Comparison of ENCODE assay signal across 8 mouse cellular contexts in the genomic region with DNA sequence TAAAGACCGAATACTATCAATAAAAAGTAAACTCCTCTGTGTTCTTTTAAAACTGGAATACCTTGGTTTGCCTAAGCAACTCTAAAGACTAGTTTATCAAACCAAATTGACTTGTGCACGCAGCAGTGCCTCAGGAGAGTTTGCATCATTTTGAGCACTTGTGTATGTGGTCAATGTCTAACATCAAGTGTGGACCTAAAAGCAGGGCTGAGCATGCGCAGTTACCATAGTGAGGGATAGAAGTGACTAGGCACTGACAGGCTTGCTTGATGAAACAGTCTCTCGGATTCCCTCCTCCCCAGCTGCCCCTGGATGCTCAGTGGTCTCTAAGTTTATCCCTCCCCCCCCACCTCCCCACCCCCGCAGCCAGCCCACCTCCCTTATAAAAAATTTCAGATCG. TPM values are rescaled to one million over a fixed set of nuclear protein-coding genes. Genes with fewer than 3 reads are reported as not detected.
DNase-seq lines count a peak whose midpoint lies in the region; ATAC-seq and TF ChIP-seq lines count a peak whose summit lies in the region.
"Had no signal": no experiment of that assay in that cellular context is flagged by ENCODE, and none has a peak within 500 bp of the region (broad histone marks: within the 10 kb centered on the region; RNA-seq: fewer than 3 reads in every experiment).

No protein-coding gene starts in this region.

- peak; percentile 10 for DNase-seq in left cerebral cortex, postnatal 4 days
- no peak for DNase-seq in left cerebral cortex, postnatal 25 days (ENCODE audit: low spot score in 2 of 2)
- DNase-seq in forebrain, embryonic 10.5 days (ENCODE audit: extremely low spot score, low spot score) = no peak
- no peak for DNase-seq in gastrocnemius, adult 2 months

- intact Hi-C loops in left cerebral cortex, postnatal 4 days (cut with DNase I) = no loop called here
- intact Hi-C loops in left cerebral cortex, postnatal 25 days (cut with DNase I) = loop anchor here (10.0 kb wide), 4 partner anchors 301 to 1559 kb away; no protein-coding TSS in a partner anchor
- intact Hi-C loops in gastrocnemius, adult 2 months (cut with DNase I) = no loop called here

- peak overlapping the region; percentile 63 for H3K9ac ChIP-seq in hindbrain, embryonic 15.5 days
- no peak overlapping the region for H3K9ac ChIP-seq in neural tube, embryonic 14.5 days (replicated peaks; ENCODE audit: low read depth, low read length)

- no peaks in the 10 kb centered on the region for H3K36me3 ChIP-seq in forebrain, embryonic 10.5 days (replicated peaks)
- H3K36me3 ChIP-seq in hindbrain, embryonic 15.5 days = no peaks in the 10 kb centered on the region
- H3K36me3 ChIP-seq in neural tube, embryonic 14.5 days (ENCODE audit: control insufficient read depth, insufficient read depth, low read length) = no peaks in the 10 kb centered on the region

- peaks cover 17% of the 10 kb centered on the region for H3K27me3 ChIP-seq in forebrain, embryonic 10.5 days (ENCODE audit: poor library complexity, severe bottlenecking)
- no peaks in the 10 kb centered on the region for H3K27me3 ChIP-seq in hindbrain, embryonic 15.5 days
- no peaks in the 10 kb centered on the region for H3K27me3 ChIP-seq in neural tube, embryonic 14.5 days (ENCODE audit: control insufficient read depth, insufficient read depth, low read length)

- no peak for TF ChIP-seq CTCF in gastrocnemius, adult 2 months (IDR thresholded peaks at IDR 0.05)

- WGBS in forebrain, embryonic 10.5 days = 48% methylated on average over 6 of the region's 6 CpGs
- WGBS in hindbrain, embryonic 15.5 days = 45% methylated on average over 6 of the region's 6 CpGs
- 42% methylated on average over 6 of the region's 6 CpGs for WGBS in neural tube, embryonic 14.5 days

- H3K4me2 ChIP-seq in hindbrain, embryonic 15.5 days = peak overlapping the region; percentile 84
- peak overlapping the region; percentile 67 for H3K4me2 ChIP-seq in neural tube, embryonic 14.5 days (ENCODE audit: low read depth, low read length)

- ATAC-seq in hindbrain, embryonic 15.5 days (ENCODE audit: low FRiP score, low read depth) = no peak
- ATAC-seq in neural tube, embryonic 14.5 days (ENCODE audit: low read depth) = no peak
- no peak for ATAC-seq in megakaryocyte-erythroid progenitor cell, adult 5-6 weeks (replicated peaks; ENCODE audit: low FRiP score, low TSS enrichment, poor library complexity, severe bottlenecking)

- H3K27ac ChIP-seq in forebrain, embryonic 10.5 days = no peak overlapping the region
- peak overlapping the region; percentile 90; the same call in 1 of the 2 replicates for H3K27ac ChIP-seq in hindbrain, embryonic 15.5 days (replicated peaks)
- no peak overlapping the region for H3K27ac ChIP-seq in neural tube, embryonic 14.5 days (ENCODE audit: low read depth, low read length)
- no peak overlapping the region for H3K27ac ChIP-seq in gastrocnemius, adult 2 months
- H3K27ac ChIP-seq: macrophage had no signal

- H3K4me1 ChIP-seq in forebrain, embryonic 10.5 days = peaks cover 11% of the 10 kb centered on the region
- peaks cover 10% of the 10 kb centered on the region for H3K4me1 ChIP-seq in hindbrain, embryonic 15.5 days (replicated peaks)
- 0 out of 2 replicates have a peak, but pooled peaks cover 4% of the 10 kb centered on the region for H3K4me1 ChIP-seq in neural tube, embryonic 14.5 days (ENCODE audit: control insufficient read depth, insufficient read depth, low read length)

- H3K9me3 ChIP-seq in forebrain, embryonic 10.5 days = peaks cover 4% of the 10 kb centered on the region; the same call in 1 of the 2 replicates
- no peaks in the 10 kb centered on the region for H3K9me3 ChIP-seq in hindbrain, embryonic 15.5 days
- no peaks in the 10 kb centered on the region for H3K9me3 ChIP-seq in neural tube, embryonic 14.5 days (ENCODE audit: control insufficient read depth, low read length)

- peak overlapping the region; percentile 81 for H3K4me3 ChIP-seq in forebrain, embryonic 10.5 days
- H3K4me3 ChIP-seq in hindbrain, embryonic 15.5 days = peak overlapping the region; percentile 84
- peak overlapping the region; percentile 72 for H3K4me3 ChIP-seq in neural tube, embryonic 14.5 days (ENCODE audit: low read depth, low read length)
- no peak overlapping the region for H3K4me3 ChIP-seq in gastrocnemius, adult 2 months

RNA-seq across cellular contexts. Expression of gene Fat1, which starts 1.8 kb away (rescaled TPM):
- total RNA-seq in left cerebral cortex, postnatal 4 days (2021) = 10 to 100 TPM; 73.2 to 79.6 TPM
- total RNA-seq in left cerebral cortex, postnatal 25 days (2021) = 10 to 100 TPM; 30.9 to 35.8 TPM
- polyA plus RNA-seq in forebrain, embryonic 10.5 days (2016; fragmentation: Nextera tagmentation; extraction: Ambion mirVana) = 20.3 and 20.5 TPM in 2 replicates
- 14.6 and 15.8 TPM in 2 replicates for polyA plus RNA-seq in hindbrain, embryonic 15.5 days (2015; fragmentation: Nextera tagmentation; extraction: Ambion mirVana)
- polyA plus RNA-seq in neural tube, embryonic 14.5 days (2014; fragmentation: Nextera tagmentation; extraction: Ambion mirVana) = 25.8 and 26.3 TPM in 2 replicates
- total RNA-seq in gastrocnemius, adult 2 months (2021) = 1 to 10 TPM; 2.6 to 4.5 TPM
- total RNA-seq in megakaryocyte-erythroid progenitor cell, adult 5-6 weeks (2014; fragmentation: Nextera tagmentation) = not detected in 2 replicates
- total RNA-seq in megakaryocyte-erythroid progenitor cell, adult 5-6 weeks (2017) = 0.09 TPM in 1 of 2 replicates, not detected in the other

Comparison
In these comparisons a context has a peak if more than half of its experiments do, and no peak if none do; other contexts are left out.
1. RNA of gene Fat1, which starts 1.8 kb away (total RNA-seq): 73.2 to 79.6 TPM in left cerebral cortex, postnatal 4 days and 30.9 to 35.8 TPM in left cerebral cortex, postnatal 25 days; 2.6 to 4.5 TPM in gastrocnemius, adult 2 months and 0.09 TPM in megakaryocyte-erythroid progenitor cell, adult 5-6 weeks; every median in the first group is over 4 times any median in the second.